Comparison of ENCODE assay signal across 9 mouse cellular contexts in genomic region chr11:100004846-100005245, GRCm38 (mm10). TPM values are rescaled to one million over a fixed set of nuclear protein-coding genes. Genes with fewer than 3 reads are reported as not detected.
DNase-seq lines count a peak whose midpoint lies in the region; ATAC-seq and TF ChIP-seq lines count a peak whose summit lies in the region.
"Had no signal": no experiment of that assay in that cellular context is flagged by ENCODE, and none has a peak within 500 bp of the region (broad histone marks: within the 10 kb centered on the region; RNA-seq: fewer than 3 reads in every experiment).

No protein-coding gene starts in this region.

- peak; percentile 38 for DNase-seq in heart, postnatal 0 days (ENCODE audit: low spot score)
- DNase-seq in A20 (ENCODE audit: low read depth, low spot score) (peak; percentile 43), adipocyte (ENCODE audit: low spot score) (peak; percentile 77)
- DNase-seq in embryo, embryonic 11.5 days (ENCODE audit: low read depth, low spot score), result peak; percentile 43
- peak; percentile 69 for DNase-seq in layer of hippocampus, adult 11-12 months (ENCODE audit: low spot score)
- peak; percentile 43 to 64 for DNase-seq in lung, postnatal 4 days
- DNase-seq in spleen, adult 12 weeks (ENCODE audit: low spot score), result no peak

- no peak overlapping the region for H3K27ac ChIP-seq in heart, postnatal 0 days (ENCODE audit: low read depth)
- no peak overlapping the region for H3K27ac ChIP-seq in heart, embryonic 11.5 days (ENCODE audit: low read depth, low read length)
- H3K27ac ChIP-seq: embryonic facial prominence, embryonic 12.5 days had no signal

- H3K4me3 ChIP-seq in heart, postnatal 0 days (ENCODE audit: low read depth, low read length), result no peak overlapping the region
- H3K4me3 ChIP-seq in heart, embryonic 11.5 days (ENCODE audit: low read depth, low read length), result no peak overlapping the region
- H3K4me3 ChIP-seq: embryonic facial prominence, embryonic 12.5 days had no signal

- H3K4me2 ChIP-seq in heart, postnatal 0 days (ENCODE audit: low read depth, low read length), result no peak overlapping the region
- no peak overlapping the region for H3K4me2 ChIP-seq in heart, embryonic 11.5 days
- H3K4me2 ChIP-seq: embryonic facial prominence, embryonic 12.5 days had no signal

- no peak overlapping the region for H3K9ac ChIP-seq in heart, postnatal 0 days (replicated peaks; ENCODE audit: low read depth, low read length)
- H3K9ac ChIP-seq in heart, embryonic 11.5 days (ENCODE audit: low read depth, low read length), result no peak overlapping the region
- H3K9ac ChIP-seq: embryonic facial prominence, embryonic 12.5 days had no signal

- no peaks in the 10 kb centered on the region for H3K9me3 ChIP-seq in heart, postnatal 0 days (replicated peaks; ENCODE audit: control insufficient read depth, low read length)
- no peaks in the 10 kb centered on the region for H3K9me3 ChIP-seq in heart, embryonic 11.5 days (replicated peaks; ENCODE audit: control insufficient read depth, low read length)
- H3K9me3 ChIP-seq: embryonic facial prominence, embryonic 12.5 days had no signal

- TF ChIP-seq CTCF in heart, postnatal 0 days (IDR thresholded peaks at IDR 0.05; ENCODE audit: low read depth), result peak; percentile 74

- H3K4me1 ChIP-seq in heart, postnatal 0 days (ENCODE audit: control insufficient read depth, insufficient read depth), result no peaks in the 10 kb centered on the region
- H3K4me1 ChIP-seq in heart, embryonic 11.5 days (ENCODE audit: control insufficient read depth, insufficient read depth, low read length), result no peaks in the 10 kb centered on the region
- H3K4me1 ChIP-seq: embryonic facial prominence, embryonic 12.5 days had no signal

- WGBS in heart, postnatal 0 days, result 23% methylated on average over 6 of the region's 6 CpGs
- 21% methylated on average over 6 of the region's 6 CpGs for WGBS in heart, embryonic 11.5 days (ENCODE audit: insufficient replicate concordance)

- no peak for TF ChIP-seq EP300 in heart, postnatal 0 days (IDR thresholded peaks at IDR 0.05; ENCODE audit: low read depth)

- H3K27me3 ChIP-seq in heart, postnatal 0 days (ENCODE audit: control insufficient read depth, insufficient read depth, low read length), result no peaks in the 10 kb centered on the region
- no peaks in the 10 kb centered on the region; the same call in 1 of the 2 replicates for H3K27me3 ChIP-seq in heart, embryonic 11.5 days (ENCODE audit: control insufficient read depth, insufficient read depth, low read length)
- H3K27me3 ChIP-seq: embryonic facial prominence, embryonic 12.5 days had no signal

- no peak for ATAC-seq in heart, postnatal 0 days (ENCODE audit: insufficient read depth, low read depth)
- no peak for ATAC-seq in heart, embryonic 11.5 days (replicated peaks; ENCODE audit: insufficient number of reproducible peaks, low FRiP score, low TSS enrichment)

- no peaks in the 10 kb centered on the region for H3K36me3 ChIP-seq in heart, postnatal 0 days (replicated peaks; ENCODE audit: control insufficient read depth, insufficient read depth, low read length)
- no peaks in the 10 kb centered on the region for H3K36me3 ChIP-seq in heart, embryonic 11.5 days (ENCODE audit: control insufficient read depth, insufficient read depth, low read length)
- H3K36me3 ChIP-seq: embryonic facial prominence, embryonic 12.5 days had no signal

RNA-seq across cellular contexts. Expression of gene Krtap17-1, which starts 11.1 kb away (rescaled TPM):
- total RNA-seq in heart, postnatal 0 days (2014; rRNA removed; ENCODE audit: low replicate concordance), result not detected in 2 replicates
- polyA plus RNA-seq in heart, postnatal 0 days (2015; fragmentation: Nextera tagmentation; extraction: Ambion mirVana), result not detected in 2 replicates
- not detected in 2 replicates for polyA plus RNA-seq in heart, embryonic 11.5 days (2014; fragmentation: Nextera tagmentation; extraction: Ambion mirVana)

RNA-seq across cellular contexts. Expression of gene Krt33a, which starts 11.2 kb away (rescaled TPM):
- total RNA-seq in heart, postnatal 0 days (2014; rRNA removed; ENCODE audit: low replicate concordance), result not detected in 2 replicates
- polyA plus RNA-seq in heart, postnatal 0 days (2015; fragmentation: Nextera tagmentation; extraction: Ambion mirVana), result not detected in 2 replicates
- not detected in 2 replicates for polyA plus RNA-seq in heart, embryonic 11.5 days (2014; fragmentation: Nextera tagmentation; extraction: Ambion mirVana)

RNA-seq across cellular contexts. Expression of gene Krtap16-1, which starts 18.4 kb away (rescaled TPM):
- total RNA-seq in heart, postnatal 0 days (2014; rRNA removed; ENCODE audit: low replicate concordance), result not detected in 2 replicates
- not detected in 2 replicates for polyA plus RNA-seq in heart, postnatal 0 days (2015; fragmentation: Nextera tagmentation; extraction: Ambion mirVana)
- polyA plus RNA-seq in heart, embryonic 11.5 days (2014; fragmentation: Nextera tagmentation; extraction: Ambion mirVana), result not detected in 2 replicates
- polyA plus RNA-seq: embryonic facial prominence, embryonic 12.5 days had no signal

RNA-seq across cellular contexts. Expression of gene Krt33b, which starts 24.8 kb away (rescaled TPM):
- not detected in 2 replicates for total RNA-seq in heart, postnatal 0 days (2014; rRNA removed; ENCODE audit: low replicate concordance)
- polyA plus RNA-seq in heart, postnatal 0 days (2015; fragmentation: Nextera tagmentation; extraction: Ambion mirVana), result not detected in 2 replicates
- not detected in 2 replicates for polyA plus RNA-seq in heart, embryonic 11.5 days (2014; fragmentation: Nextera tagmentation; extraction: Ambion mirVana)

RNA-seq across cellular contexts. Expression of gene Krtap29-1, which starts 26.0 kb away (rescaled TPM):
- not detected in 2 replicates for total RNA-seq in heart, postnatal 0 days (2014; rRNA removed; ENCODE audit: low replicate concordance)
- polyA plus RNA-seq in heart, postnatal 0 days (2015; fragmentation: Nextera tagmentation; extraction: Ambion mirVana), result not detected in 2 replicates
- polyA plus RNA-seq in heart, embryonic 11.5 days (2014; fragmentation: Nextera tagmentation; extraction: Ambion mirVana), result not detected in 2 replicates
- polyA plus RNA-seq: embryonic facial prominence, embryonic 12.5 days had no signal
